Mouse (Mus musculus) liver, embryonic 16.5 days (tissue): ENCODE measurements around the gene Socs5. TPM values are rescaled to one million over a fixed set of nuclear protein-coding genes. Genes with fewer than 3 reads are reported as not detected.
A peak's percentile ranks its signal among the peaks of the same experiment; 100 is the strongest.
"Not testable (repeated sequence)": the region's sequence is repeated elsewhere in the genome, so short reads cannot be mapped to it uniquely, and the experiment has no call there.

ENCODE experiments used
- ATAC-seq: fragments of 200-750 bp; cut with Nextera tagmentation; 2 replicates; pipeline ENCODE4 v1.8.0; 2017; ENCODE audit warnings: low read depth, mild to moderate bottlenecking, moderate number of reproducible peaks, moderate library complexity
- H3K27ac ChIP-seq: fragments of 300-500 bp; sonication (generic); 2 replicates; pipeline ENCODE4 v1.5.1; 2014; ENCODE audit warnings: mild to moderate bottlenecking, low read length
- H3K27me3 ChIP-seq: fragments of 300-500 bp; sonication (generic); 2 replicates; pipeline ENCODE4 v1.6.1; 2014; ENCODE audit warnings: low read depth, low read length, mixed read lengths; ENCODE audit not compliant: control insufficient read depth, insufficient read depth
- H3K36me3 ChIP-seq: fragments of 300-500 bp; sonication (generic); 2 replicates; pipeline ENCODE4 v1.6.1; 2014; ENCODE audit warnings: mild to moderate bottlenecking; ENCODE audit not compliant: control insufficient read depth, insufficient read depth
- H3K4me1 ChIP-seq: fragments of 300-500 bp; sonication (generic); 2 replicates; pipeline ENCODE4 v1.6.1; 2014; ENCODE audit warnings: low read depth, low read length, mixed read lengths; ENCODE audit not compliant: control insufficient read depth
- H3K4me2 ChIP-seq: fragments of 300-500 bp; sonication (generic); 2 replicates; pipeline ENCODE4 v1.6.1; 2014; ENCODE audit warnings: low read depth, low read length, mixed read lengths
- H3K4me3 ChIP-seq: fragments of 300-500 bp; sonication (generic); 2 replicates; pipeline ENCODE4 v1.5.1; 2014; ENCODE audit warnings: low read depth, mild to moderate bottlenecking, low read length
- H3K9ac ChIP-seq: fragments of 300-500 bp; sonication (generic); 2 replicates; pipeline ENCODE4 v1.6.1; 2014; ENCODE audit warnings: low read depth, low read length
- H3K9me3 ChIP-seq: fragments of 300-500 bp; sonication (generic); replicated peaks from 2 replicates; pipeline ENCODE4 v1.6.1; 2016; ENCODE audit warnings: low read length; ENCODE audit not compliant: control insufficient read depth
- WGBS: fragments of 180-500 bp; shearing (Covaris S2); extraction: QIAGEN DNeasy Blood & Tissue Kit; methylation state at CpG from one replicate; pipeline ENCODE4 v1.1.7; 2014; ENCODE audit not compliant: insufficient replicate concordance; 5-methylcytosine and 5-hydroxymethylcytosine counted together
- polyA plus RNA-seq: library from polyadenylated mRNA; unstranded; fragments of >200 nt; fragmentation: Nextera tagmentation; extraction: Ambion mirVana; gene quantifications from 2 replicates; pipeline ENCODE4 v1.2.1, GENCODE M21; 2015

Gene Socs5
- polyA plus RNA-seq, result 1.5 and 1.9 TPM in 2 replicates

- peak within 1 kb of the TSS; percentile 82 for H3K4me2 ChIP-seq
- peaks cover 12% of the 10 kb centered on the region for H3K4me1 ChIP-seq
- H3K27ac ChIP-seq, result peak within 1 kb of the TSS; percentile 50
- under 1% methylated on average over 46 of the region's 73 CpGs for whole genome bisulfite sequencing
- H3K9me3 ChIP-seq, result no peaks in the 10 kb centered on the region
- H3K36me3 ChIP-seq, result no peaks in the 10 kb centered on the region
- peak; percentile 60 for ATAC-seq
- H3K9ac ChIP-seq, result peak within 1 kb of the TSS; percentile 70
- peaks cover 10% of the 10 kb centered on the region for H3K27me3 ChIP-seq
- peak within 1 kb of the TSS; percentile 69 for H3K4me3 ChIP-seq
These were observed at the start of gene Socs5 for GRCm38 (mm10) chr17:87107623-87108221. Socs5 (plus strand) TSS chr17:87107679.

- Histone ChIP-seq H3K36me3 (no peaks in the 10 kb centered on the region), H3K27me3 (no peaks in the 10 kb centered on the region), H3K27ac (no peak overlapping the region), H3K9ac (no peak overlapping the region), H3K9me3 (no peaks in the 10 kb centered on the region), H3K4me1 (no peaks in the 10 kb centered on the region), H3K4me3 (no peak overlapping the region), H3K4me2 (no peak overlapping the region)
- ATAC-seq, result no peak
- 45% methylated on average over 9 of the region's 9 CpGs for WGBS
These were observed 44.8 kb upstream of the Socs5 start for GRCm38 (mm10) chr17:87062639-87063038.

- no peaks in the 10 kb centered on the region for H3K36me3 ChIP-seq
- no peaks in the 10 kb centered on the region for H3K9me3 ChIP-seq
- no peak overlapping the region for H3K4me2 ChIP-seq
- H3K4me3 ChIP-seq, result no peak overlapping the region
- H3K27ac ChIP-seq, result no peak overlapping the region
- no peaks in the 10 kb centered on the region for H3K27me3 ChIP-seq
- WGBS, result 57% methylated on average over 7 of the region's 7 CpGs
- H3K9ac ChIP-seq, result no peak overlapping the region
- no peak for ATAC-seq
- H3K4me1 ChIP-seq, result no peaks in the 10 kb centered on the region
These were observed 44.0 kb upstream of the Socs5 start for GRCm38 (mm10) chr17:87063461-87063860.

DNA sequence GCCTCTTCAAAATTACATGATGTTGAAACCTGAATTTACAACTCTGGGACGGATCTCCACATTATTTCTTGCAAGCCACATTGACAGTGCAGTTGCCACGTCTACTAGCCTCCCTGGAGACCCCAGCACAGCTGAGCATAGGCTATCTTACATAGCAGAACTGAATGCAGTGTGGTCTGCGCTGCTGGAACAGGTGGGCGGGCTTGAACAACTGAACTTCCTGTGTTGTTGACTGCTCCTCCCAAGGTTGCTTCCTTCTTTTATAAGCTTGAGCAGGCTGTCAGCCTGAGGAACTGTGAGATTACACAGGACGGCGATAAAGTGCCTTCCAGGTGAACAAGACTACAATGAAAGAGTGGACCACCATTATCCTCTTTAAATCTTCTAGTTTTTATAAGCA, 43.5 kb upstream of the Socs5 start:
- Histone ChIP-seq H3K27ac (no peak overlapping the region), H3K4me1 (no peaks in the 10 kb centered on the region)
- ATAC-seq, result no peak

GRCm38 (mm10) chr17:87068997-87069396, 38.5 kb upstream of the Socs5 start:
- no peak overlapping the region for H3K4me2 ChIP-seq
- no peak for ATAC-seq

More for the DNA sequence above, 43.5 kb upstream of the Socs5 start:
- WGBS, result 16% methylated on average over 6 of the region's 6 CpGs
- no peaks in the 10 kb centered on the region for H3K36me3 ChIP-seq
- H3K9ac ChIP-seq, result no peak overlapping the region
- no peaks in the 10 kb centered on the region for H3K27me3 ChIP-seq
- H3K4me2 ChIP-seq, result no peak overlapping the region
- H3K4me3 ChIP-seq, result no peak overlapping the region
- H3K9me3 ChIP-seq, result no peaks in the 10 kb centered on the region

GRCm38 (mm10) chr17:87072183-87072582, 35.3 kb upstream of the Socs5 start:
- ATAC-seq, H3K4me3 ChIP-seq: not testable (repeated sequence)
- WGBS, result 77% methylated on average over 1 of the region's 1 CpGs

More at GRCm38 (mm10) chr17:87068997-87069396, 38.5 kb upstream of the Socs5 start:
- no peaks in the 10 kb centered on the region for H3K36me3 ChIP-seq
- no peaks in the 10 kb centered on the region for H3K4me1 ChIP-seq
- H3K9me3 ChIP-seq, result no peaks in the 10 kb centered on the region
- 62% methylated on average over 4 of the region's 4 CpGs for WGBS
- H3K9ac ChIP-seq, result no peak overlapping the region
- H3K27ac ChIP-seq, result no peak overlapping the region
- H3K4me3 ChIP-seq, result no peak overlapping the region
- no peaks in the 10 kb centered on the region for H3K27me3 ChIP-seq

DNA sequence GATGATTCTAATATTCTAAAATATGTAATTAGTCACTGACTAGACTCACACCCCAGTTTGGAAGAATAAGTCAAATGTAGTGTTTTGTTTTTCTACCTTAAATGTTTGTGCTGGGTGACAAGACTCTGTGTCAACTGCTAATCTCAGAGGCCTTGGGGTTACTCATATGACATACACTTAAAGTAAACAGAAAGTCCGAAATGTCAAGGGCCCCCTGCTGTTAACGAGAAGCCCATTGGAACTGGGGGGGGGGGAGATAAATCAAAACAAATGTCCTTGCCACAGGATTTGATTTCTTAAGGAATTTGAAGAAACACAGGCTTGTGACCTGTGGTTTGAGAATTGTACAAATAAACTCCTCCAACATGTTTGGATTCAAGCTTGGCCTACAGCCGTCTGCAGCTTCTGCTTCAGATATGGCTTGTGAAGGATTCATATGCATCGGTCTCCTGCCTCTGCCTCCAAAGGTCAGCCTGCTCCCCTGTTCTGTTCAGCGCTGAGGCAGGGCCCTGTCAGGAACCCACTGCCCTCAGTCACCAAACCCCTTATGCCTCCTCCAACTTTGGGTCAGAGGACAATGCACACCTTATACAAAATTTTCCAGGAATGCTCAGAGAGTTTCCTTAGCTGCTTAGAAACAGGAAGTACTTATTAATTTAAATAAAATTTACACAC, 34.6 kb upstream of the Socs5 start:
- Histone ChIP-seq H3K9me3 (no peaks in the 10 kb centered on the region), H3K4me3 (no peak overlapping the region), H3K4me1 (no peaks in the 10 kb centered on the region), H3K36me3 (no peaks in the 10 kb centered on the region), H3K27ac (no peak overlapping the region), H3K27me3 (no peaks in the 10 kb centered on the region), H3K4me2 (no peak overlapping the region), H3K9ac (no peak overlapping the region)
- WGBS, result 57% methylated on average over 5 of the region's 5 CpGs
- no peak for ATAC-seq

More at GRCm38 (mm10) chr17:87072183-87072582, 35.3 kb upstream of the Socs5 start:
- H3K27ac ChIP-seq, H3K27me3 ChIP-seq, H3K36me3 ChIP-seq, H3K4me2 ChIP-seq, H3K4me1 ChIP-seq, H3K9me3 ChIP-seq, H3K9ac ChIP-seq: not testable (repeated sequence)

DNA sequence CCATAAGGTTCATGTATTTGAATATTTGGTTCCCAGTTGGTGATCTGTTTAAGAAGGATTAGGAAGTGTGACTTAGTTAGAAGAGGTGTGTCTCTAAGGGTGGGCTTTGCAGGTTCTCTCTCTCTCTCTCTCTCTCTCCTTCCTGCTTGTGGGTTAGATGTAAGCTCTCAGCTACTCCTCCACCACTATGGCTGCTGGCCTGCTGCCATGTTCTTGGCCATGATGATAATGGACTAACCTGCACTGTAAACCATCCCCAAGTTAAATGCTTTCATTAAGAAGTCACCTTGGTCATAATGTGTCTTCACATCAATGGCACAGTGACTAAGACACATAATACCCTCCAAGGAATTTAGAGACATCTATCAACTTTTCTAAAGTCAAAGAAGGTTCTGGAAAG, 34.0 kb upstream of the Socs5 start:
- H3K27me3 ChIP-seq, result no peaks in the 10 kb centered on the region
- no peak overlapping the region for H3K27ac ChIP-seq

DNA sequence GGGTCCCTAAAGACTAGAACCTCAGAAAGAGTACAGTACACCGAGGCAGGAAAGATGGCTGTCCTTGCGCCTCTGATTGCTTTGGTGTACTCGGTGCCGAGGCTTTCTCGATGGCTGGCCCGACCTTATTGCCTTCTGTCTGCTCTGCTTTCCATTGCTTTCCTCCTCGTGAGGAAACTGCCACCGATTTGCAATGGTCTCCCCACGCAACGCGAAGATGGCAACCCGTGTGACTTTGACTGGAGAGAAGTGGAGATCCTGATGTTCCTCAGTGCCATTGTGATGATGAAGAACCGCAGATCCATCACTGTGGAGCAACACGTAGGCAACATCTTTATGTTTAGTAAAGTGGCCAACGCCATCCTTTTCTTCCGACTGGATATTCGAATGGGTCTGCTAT, 29.3 kb upstream of the Socs5 start:
- not testable (repeated sequence) for H3K4me1 ChIP-seq, H3K9me3 ChIP-seq, H3K4me3 ChIP-seq, H3K27me3 ChIP-seq, H3K4me2 ChIP-seq, ATAC-seq, H3K27ac ChIP-seq, H3K36me3 ChIP-seq, H3K9ac ChIP-seq
- 77% methylated on average over 17 of the region's 17 CpGs for WGBS

More for the DNA sequence above, 34.0 kb upstream of the Socs5 start:
- Histone ChIP-seq H3K4me3 (no peak overlapping the region), H3K4me2 (no peak overlapping the region), H3K36me3 (no peaks in the 10 kb centered on the region), H3K4me1 (no peaks in the 10 kb centered on the region), H3K9ac (no peak overlapping the region), H3K9me3 (no peaks in the 10 kb centered on the region)
- ATAC-seq, result no peak
